Mouse (Mus musculus) neural tube, embryonic 14.5 days (tissue): ENCODE results near the gene Ctu2. TPM values are rescaled to one million over a fixed set of nuclear protein-coding genes. Genes with fewer than 3 reads are reported as not detected.

Source experiments
- ATAC-seq: fragments of 200-750 bp; cut with Nextera tagmentation; 2 replicates; pipeline ENCODE4 v1.8.0; 2017; ENCODE audit warnings: low read depth, mild to moderate bottlenecking, moderate TSS enrichment, moderate library complexity
- H3K27ac ChIP-seq: fragments of 300-500 bp; sonication (generic); 2 replicates; pipeline ENCODE4 v1.5.1; 2014; ENCODE audit warnings: low read depth, mild to moderate bottlenecking, control low read depth, low read length, moderate library complexity, mixed read lengths
- H3K27me3 ChIP-seq: fragments of 300-500 bp; sonication (generic); 2 replicates; pipeline ENCODE4 v1.6.1; 2014; ENCODE audit warnings: low read length; ENCODE audit not compliant: control insufficient read depth, insufficient read depth
- H3K36me3 ChIP-seq: fragments of 300-500 bp; sonication (generic); 2 replicates; pipeline ENCODE4 v1.6.1; 2014; ENCODE audit warnings: low read length, mixed read lengths; ENCODE audit not compliant: control insufficient read depth, insufficient read depth
- H3K4me1 ChIP-seq: fragments of 300-500 bp; sonication (generic); 2 replicates; pipeline ENCODE4 v1.6.1; 2014; ENCODE audit warnings: low read length; ENCODE audit not compliant: control insufficient read depth, insufficient read depth
- H3K4me2 ChIP-seq: fragments of 300-500 bp; sonication (generic); 2 replicates; pipeline ENCODE4 v1.6.1; 2014; ENCODE audit warnings: mild to moderate bottlenecking, low read depth, low read length, control low read depth
- H3K4me3 ChIP-seq: fragments of 300-500 bp; sonication (generic); 2 replicates; pipeline ENCODE4 v1.5.1; 2014; ENCODE audit warnings: low read depth, low read length, control low read depth, mixed read lengths
- H3K9ac ChIP-seq: fragments of 300-500 bp; sonication (generic); replicated peaks from 2 replicates; pipeline ENCODE4 v1.6.1; 2014; ENCODE audit warnings: low read depth, mild to moderate bottlenecking, control low read depth, low read length, mixed read lengths
- H3K9me3 ChIP-seq: fragments of 300-500 bp; sonication (generic); 2 replicates; pipeline ENCODE4 v1.6.1; 2016; ENCODE audit warnings: low read length; ENCODE audit not compliant: control insufficient read depth
- WGBS: fragments of 180-500 bp; shearing (Covaris S2); extraction: QIAGEN DNeasy Blood & Tissue Kit; methylation state at CpG from one replicate; pipeline ENCODE4 v1.1.7; 2014; 5-methylcytosine and 5-hydroxymethylcytosine counted together
- polyA plus RNA-seq: library from polyadenylated mRNA; unstranded; fragments of >200 nt; fragmentation: Nextera tagmentation; extraction: Ambion mirVana; gene quantifications from 2 replicates; pipeline ENCODE4 v1.2.1, GENCODE M21; 2014

Gene Ctu2
- polyA plus RNA-seq, 1 experiment from 2014 or later: 74.5 TPM

GRCm38 (mm10) chr8:122443262-122444006 lies 32.5 kb upstream of the Ctu2 start, which contains the start of gene Mvd:
Gene Mvd (minus strand): TSS chr8:122443422.
- Histone ChIP-seq H3K27me3 (no peaks in the 10 kb centered on the region), H3K4me2 (peak within 1 kb of the TSS; percentile 87), H3K9ac (peak within 1 kb of the TSS; percentile 86), H3K4me3 (peak within 1 kb of the TSS; percentile 68), H3K9me3 (no peaks in the 10 kb centered on the region), H3K27ac (peak within 1 kb of the TSS; percentile 97), H3K4me1 (peaks cover 22% of the 10 kb centered on the region), H3K36me3 (peaks cover 4% of the 10 kb centered on the region; the same call in 1 of the 2 replicates)
- ATAC-seq: peak; percentile 99
- WGBS: under 1% methylated on average over 47 of the region's 47 CpGs

- peaks cover 4% of the 10 kb centered on the region; the same call in 1 of the 2 replicates for H3K36me3 ChIP-seq
- H3K4me3 ChIP-seq: peak overlapping the region; percentile 68
- peak; percentile 39; the same call in 1 of the 2 replicates for ATAC-seq
- 11% methylated on average over 19 of the region's 19 CpGs for WGBS
- H3K27me3 ChIP-seq: no peaks in the 10 kb centered on the region
- H3K9me3 ChIP-seq: no peaks in the 10 kb centered on the region
- H3K27ac ChIP-seq: peak overlapping the region; percentile 97
- H3K4me1 ChIP-seq: peaks cover 22% of the 10 kb centered on the region
- H3K9ac ChIP-seq: peak overlapping the region; percentile 86
- peak overlapping the region; percentile 54 for H3K4me2 ChIP-seq
Measured at GRCm38 (mm10) chr8:122444058-122444748, 31.7 kb upstream of the Ctu2 start.

- H3K9me3 ChIP-seq: no peaks in the 10 kb centered on the region
- no peaks in the 10 kb centered on the region for H3K27me3 ChIP-seq
- H3K36me3 ChIP-seq: no peaks in the 10 kb centered on the region
- H3K4me2 ChIP-seq: peak overlapping the region; percentile 54
- H3K9ac ChIP-seq: 0 out of 2 replicates have a peak overlapping the region, but pooled peaks have one; percentile 86
- peak overlapping the region; percentile 97; the same call in 1 of the 2 replicates for H3K27ac ChIP-seq
- ATAC-seq: no peak
- H3K4me3 ChIP-seq: no peak overlapping the region; the same call in 1 of the 2 replicates
- peaks cover 22% of the 10 kb centered on the region for H3K4me1 ChIP-seq
- 76% methylated on average over 3 of the region's 3 CpGs for WGBS
Measured at GRCm38 (mm10) chr8:122445203-122445602, 30.7 kb upstream of the Ctu2 start.

GRCm38 (mm10) chr8:122451161-122451703 lies 24.7 kb upstream of the Ctu2 start:
- Histone ChIP-seq H3K27me3 (no peaks in the 10 kb centered on the region), H3K9ac (no peak overlapping the region), H3K36me3 (no peaks in the 10 kb centered on the region), H3K4me3 (no peak overlapping the region), H3K27ac (no peak overlapping the region), H3K9me3 (no peaks in the 10 kb centered on the region), H3K4me2 (no peak overlapping the region), H3K4me1 (no peaks in the 10 kb centered on the region)
- WGBS: 87% methylated on average over 7 of the region's 7 CpGs
- ATAC-seq: no peak

GRCm38 (mm10) chr8:122452154-122452553 lies 23.8 kb upstream of the Ctu2 start:
- no peaks in the 10 kb centered on the region for H3K9me3 ChIP-seq
- no peaks in the 10 kb centered on the region for H3K27me3 ChIP-seq
- H3K36me3 ChIP-seq: no peaks in the 10 kb centered on the region
- no peak for ATAC-seq
- no peak overlapping the region for H3K4me2 ChIP-seq
- 96% methylated on average over 10 of the region's 10 CpGs for WGBS
- no peak overlapping the region for H3K4me3 ChIP-seq
- H3K9ac ChIP-seq: no peak overlapping the region
- H3K4me1 ChIP-seq: no peaks in the 10 kb centered on the region
- H3K27ac ChIP-seq: no peak overlapping the region

- H3K9ac ChIP-seq: no peak overlapping the region
- no peak for ATAC-seq
- WGBS: 93% methylated on average over 6 of the region's 6 CpGs
- H3K9me3 ChIP-seq: no peaks in the 10 kb centered on the region
- no peak overlapping the region for H3K4me2 ChIP-seq
- H3K4me3 ChIP-seq: no peak overlapping the region
- no peak overlapping the region for H3K27ac ChIP-seq
- no peaks in the 10 kb centered on the region for H3K36me3 ChIP-seq
- peaks cover 1% of the 10 kb centered on the region for H3K27me3 ChIP-seq
- no peaks in the 10 kb centered on the region for H3K4me1 ChIP-seq
Measured at GRCm38 (mm10) chr8:122454409-122454808, 21.5 kb upstream of the Ctu2 start.

- WGBS: 77% methylated on average over 11 of the region's 11 CpGs
- H3K27me3 ChIP-seq: peaks cover 20% of the 10 kb centered on the region
Measured at GRCm38 (mm10) chr8:122457171-122457570, 18.8 kb upstream of the Ctu2 start.

GRCm38 (mm10) chr8:122459218-122459900 lies 16.6 kb upstream of the Ctu2 start:
- Histone ChIP-seq H3K4me1 (peaks cover 9% of the 10 kb centered on the region), H3K4me3 (no peak overlapping the region), H3K27ac (no peak overlapping the region), H3K9ac (no peak overlapping the region), H3K4me2 (no peak overlapping the region), H3K9me3 (no peaks in the 10 kb centered on the region), H3K27me3 (peaks cover 20% of the 10 kb centered on the region), H3K36me3 (no peaks in the 10 kb centered on the region)
- WGBS: 60% methylated on average over 6 of the region's 6 CpGs
- ATAC-seq: no peak

More at GRCm38 (mm10) chr8:122457171-122457570, 18.8 kb upstream of the Ctu2 start:
- no peak overlapping the region for H3K27ac ChIP-seq
- no peaks in the 10 kb centered on the region for H3K9me3 ChIP-seq
- peaks cover 9% of the 10 kb centered on the region for H3K4me1 ChIP-seq
- no peak overlapping the region for H3K9ac ChIP-seq
- no peak overlapping the region for H3K4me3 ChIP-seq
- no peak for ATAC-seq
- no peak overlapping the region for H3K4me2 ChIP-seq
- H3K36me3 ChIP-seq: no peaks in the 10 kb centered on the region
